Mouse (Mus musculus) bone marrow, adult 2 months (tissue): ENCODE data around the gene Ccl27b.
"Not testable (repeated sequence)": the region's sequence is repeated elsewhere in the genome, so short reads cannot be mapped to it uniquely, and the experiment has no call there.

Source experiments
- CTCF ChIP-seq: fragments of 200-500 bp; IDR thresholded peaks from 2 replicates; pipeline ENCODE4 v1.5.1; 2011; ENCODE audit warnings: low read length, control low read depth; ENCODE audit not compliant: control insufficient read depth, insufficient read depth
- POLR2A ChIP-seq: fragments of 200-500 bp; IDR thresholded peaks from 2 replicates; pipeline ENCODE4 v1.6.1; 2011; ENCODE audit warnings: low read depth, mild to moderate bottlenecking, control low read depth, low read length, borderline replicate concordance; ENCODE audit not compliant: control insufficient read depth

- not testable (repeated sequence) for TF ChIP-seq POLR2A, CTCF
Observed at GRCm38 (mm10) chr4:42681473-42682182, 26.6 kb downstream of the Ccl27b start.
